Mouse (Mus musculus) cortical plate, adult 2 months (tissue): Measurements from ENCODE around the gene Fam129b.

Experiments
- CTCF ChIP-seq: fragments of 200-500 bp; IDR thresholded peaks from 2 replicates; pipeline ENCODE4 v1.5.1; 2011; ENCODE audit warnings: mild to moderate bottlenecking, control low read depth, low read length; ENCODE audit not compliant: insufficient read depth; ENCODE audit errors: extremely low read depth
- POLR2A ChIP-seq: fragments of 200-500 bp; IDR thresholded peaks from 2 replicates; pipeline ENCODE4 v1.6.1; 2011; ENCODE audit warnings: mild to moderate bottlenecking, low read length, control low read depth; ENCODE audit not compliant: insufficient read depth; ENCODE audit errors: extremely low read depth

GRCm38 (mm10) chr2:32888551-32888950 lies 12.6 kb downstream of the Fam129b start:
- TF ChIP-seq POLR2A, result no peak
- no peak for TF ChIP-seq CTCF
